Mouse (Mus musculus) spleen, postnatal 10 days (tissue): ENCODE measurements around the gene Gm49320.
"Not testable (repeated sequence)": the region's sequence is repeated elsewhere in the genome, so short reads cannot be mapped to it uniquely, and the experiment has no call there.

Experiments used
- DNase-seq, 2 experiments: peaks; one replicate each; pipeline ENCODE4 v3.0.0; 2021 to 2022; ENCODE audit warnings: low spot score in 2 of 2

Gm49320 gene

GRCm38 (mm10) chr8:4226739-4227347 is 11.8 kb upstream of the Gm49320 start, which contains the start of gene Lrrc8e:
Lrrc8e (plus strand) TSS chr8:4226827.
- no peak for DNase-seq

- no peak for DNase-seq
Measured at GRCm38 (mm10) chr8:4227919-4228318, 10.7 kb upstream of the Gm49320 start.

GRCm38 (mm10) chr8:4229784-4230183 is 8.9 kb upstream of the Gm49320 start:
- DNase-seq = no peak

GRCm38 (mm10) chr8:4230612-4231351 is 7.9 kb upstream of the Gm49320 start:
- DNase-seq = no peak

- DNase-seq = no peak
Measured at GRCm38 (mm10) chr8:4237814-4238433, 741 bp upstream of the Gm49320 start.

- no peak for DNase-seq
Measured at GRCm38 (mm10) chr8:4239193-4239890, 677 bp downstream of the Gm49320 start.

GRCm38 (mm10) chr8:4245061-4245460 is 6.4 kb downstream of the Gm49320 start:
- DNase-seq = no peak

GRCm38 (mm10) chr8:4245737-4246136 is 7.1 kb downstream of the Gm49320 start:
- DNase-seq = no peak

- no peak for DNase-seq
Measured at GRCm38 (mm10) chr8:4247241-4247640, 8.6 kb downstream of the Gm49320 start.

- DNase-seq = no peak
Measured at GRCm38 (mm10) chr8:4247951-4248540, 9.4 kb downstream of the Gm49320 start, which contains the start of gene Tgfbr3l. Tgfbr3l (plus strand) TSS chr8:4248214.

GRCm38 (mm10) chr8:4249213-4249612 is 10.5 kb downstream of the Gm49320 start:
- no peak for DNase-seq

GRCm38 (mm10) chr8:4250306-4250970 is 11.8 kb downstream of the Gm49320 start:
- DNase-seq = peak; percentile 81 to 92

GRCm38 (mm10) chr8:4252116-4252760 is 13.6 kb downstream of the Gm49320 start:
- no peak for DNase-seq

- DNase-seq = peak; percentile 97 to 99
Measured at GRCm38 (mm10) chr8:4252934-4253841, 14.5 kb downstream of the Gm49320 start, which contains the start of gene Snapc2. Snapc2 (plus strand) TSS chr8:4253080.

GRCm38 (mm10) chr8:4254001-4254400 is 15.3 kb downstream of the Gm49320 start:
- DNase-seq = no peak

- not testable (repeated sequence) for DNase-seq
Measured at GRCm38 (mm10) chr8:4255471-4255870, 16.8 kb downstream of the Gm49320 start.

GRCm38 (mm10) chr8:4256911-4257310 is 18.2 kb downstream of the Gm49320 start:
- no peak for DNase-seq

- no peak for DNase-seq
Measured at GRCm38 (mm10) chr8:4257350-4257749, 18.7 kb downstream of the Gm49320 start.

GRCm38 (mm10) chr8:4258233-4258632 is 19.6 kb downstream of the Gm49320 start:
- peak; percentile 77 to 89 for DNase-seq
